Mouse (Mus musculus) neural tube, embryonic 13.5 days (tissue): ENCODE measurements around the gene Scarf1. TPM values are rescaled to one million over a fixed set of nuclear protein-coding genes. Genes with fewer than 3 reads are reported as not detected.

Experiments used
- ATAC-seq: fragments of 200-750 bp; cut with Nextera tagmentation; 2 replicates; pipeline ENCODE4 v1.8.0; 2017; ENCODE audit warnings: low read depth, mild to moderate bottlenecking, moderate TSS enrichment, moderate library complexity
- H3K27ac ChIP-seq: fragments of 300-500 bp; sonication (generic); replicated peaks from 2 replicates; pipeline ENCODE4 v1.5.1; 2015; ENCODE audit warnings: moderate library complexity, mild to moderate bottlenecking, inconsistent platforms
- H3K27me3 ChIP-seq: fragments of 300-500 bp; sonication (generic); 2 replicates; pipeline ENCODE4 v1.6.1; 2015; ENCODE audit warnings: mild to moderate bottlenecking, inconsistent platforms
- H3K36me3 ChIP-seq: fragments of 300-500 bp; sonication (generic); 2 replicates; pipeline ENCODE4 v1.6.1; 2015; ENCODE audit warnings: mild to moderate bottlenecking, inconsistent platforms
- H3K4me1 ChIP-seq: fragments of 300-500 bp; sonication (generic); replicated peaks from 2 replicates; pipeline ENCODE4 v1.6.1; 2015; ENCODE audit warnings: inconsistent platforms
- H3K4me2 ChIP-seq: fragments of 300-500 bp; sonication (generic); 2 replicates; pipeline ENCODE4 v1.6.1; 2015; ENCODE audit warnings: inconsistent platforms, mild to moderate bottlenecking, moderate library complexity
- H3K4me3 ChIP-seq: fragments of 300-500 bp; sonication (generic); 2 replicates; pipeline ENCODE4 v1.5.1; 2015; ENCODE audit warnings: mild to moderate bottlenecking, inconsistent platforms
- H3K9ac ChIP-seq: fragments of 300-500 bp; sonication (generic); 2 replicates; pipeline ENCODE4 v1.6.1; 2015; ENCODE audit warnings: moderate library complexity, mild to moderate bottlenecking, inconsistent platforms
- H3K9me3 ChIP-seq: fragments of 300-500 bp; sonication (generic); 2 replicates; pipeline ENCODE4 v1.6.1; 2016; ENCODE audit warnings: inconsistent platforms
- WGBS: fragments of 180-500 bp; shearing (Covaris S2); methylation state at CpG from one replicate; pipeline ENCODE4 v1.1.7; 2015; 5-methylcytosine and 5-hydroxymethylcytosine counted together
- polyA plus RNA-seq: library from polyadenylated mRNA; unstranded; fragments of >200 nt; fragmentation: Nextera tagmentation; extraction: Ambion mirVana; gene quantifications from 2 replicates; pipeline ENCODE4 v1.2.1, GENCODE M21; 2015

The Scarf1 gene
- polyA plus RNA-seq: 4.7 TPM in 2 replicates

- peaks cover 23% of the 10 kb centered on the region for H3K4me1 ChIP-seq
- no peak for ATAC-seq
- H3K4me3 ChIP-seq: peak within 1 kb of the TSS; percentile 0; the same call in 1 of the 2 replicates
- H3K27ac ChIP-seq: no peak within 1 kb of the TSS
- H3K9ac ChIP-seq: peak within 1 kb of the TSS; percentile 9; the same call in 1 of the 2 replicates
- peak within 1 kb of the TSS; percentile 24 for H3K4me2 ChIP-seq
- H3K27me3 ChIP-seq: no peaks in the 10 kb centered on the region
- 54% methylated on average over 8 of the region's 8 CpGs for WGBS
- no peaks in the 10 kb centered on the region for H3K9me3 ChIP-seq
- peaks cover 23% of the 10 kb centered on the region for H3K36me3 ChIP-seq
Observed at GRCm38 (mm10) chr11:75513336-75513735, at the start of gene Scarf1. Scarf1 (plus strand) TSS chr11:75513540.

GRCm38 (mm10) chr11:75463624-75464023 lies 49.7 kb upstream of the Scarf1 start:
- ATAC-seq: no peak
- Histone ChIP-seq H3K27me3 (no peaks in the 10 kb centered on the region), H3K9ac (no peak overlapping the region), H3K9me3 (no peaks in the 10 kb centered on the region), H3K4me2 (peak overlapping the region; percentile 98; the same call in 1 of the 2 replicates), H3K27ac (no peak overlapping the region), H3K36me3 (peaks cover 15% of the 10 kb centered on the region), H3K4me1 (peaks cover 46% of the 10 kb centered on the region), H3K4me3 (no peak overlapping the region)
- WGBS: 85% methylated on average over 4 of the region's 4 CpGs

- Histone ChIP-seq H3K36me3 (peaks cover 15% of the 10 kb centered on the region), H3K4me1 (peaks cover 44% of the 10 kb centered on the region), H3K9me3 (no peaks in the 10 kb centered on the region), H3K9ac (no peak overlapping the region), H3K27me3 (no peaks in the 10 kb centered on the region), H3K4me3 (no peak overlapping the region), H3K27ac (no peak overlapping the region), H3K4me2 (no peak overlapping the region)
- WGBS: 88% methylated on average over 6 of the region's 6 CpGs
- ATAC-seq: no peak
Observed at GRCm38 (mm10) chr11:75464417-75464816, 48.9 kb upstream of the Scarf1 start.

- Histone ChIP-seq H3K27me3 (no peaks in the 10 kb centered on the region), H3K27ac (no peak overlapping the region), H3K4me1 (peaks cover 38% of the 10 kb centered on the region), H3K4me3 (no peak overlapping the region), H3K9ac (no peak overlapping the region), H3K36me3 (peaks cover 15% of the 10 kb centered on the region), H3K9me3 (no peaks in the 10 kb centered on the region), H3K4me2 (no peak overlapping the region)
- no peak for ATAC-seq
- 82% methylated on average over 6 of the region's 6 CpGs for WGBS
Observed at GRCm38 (mm10) chr11:75465051-75465450, 48.3 kb upstream of the Scarf1 start.

- no peak overlapping the region for H3K4me3 ChIP-seq
- no peaks in the 10 kb centered on the region for H3K9me3 ChIP-seq
- H3K9ac ChIP-seq: no peak overlapping the region
- H3K27ac ChIP-seq: no peak overlapping the region
- peaks cover 28% of the 10 kb centered on the region for H3K4me1 ChIP-seq
- no peak for ATAC-seq
- H3K27me3 ChIP-seq: no peaks in the 10 kb centered on the region
- 98% methylated on average over 4 of the region's 4 CpGs for WGBS
- H3K36me3 ChIP-seq: peaks cover 15% of the 10 kb centered on the region
- no peak overlapping the region for H3K4me2 ChIP-seq
Observed at GRCm38 (mm10) chr11:75466731-75467505, 46.4 kb upstream of the Scarf1 start.

- H3K4me3 ChIP-seq: peak overlapping the region; percentile 33
- H3K4me1 ChIP-seq: peaks cover 20% of the 10 kb centered on the region
- H3K36me3 ChIP-seq: peaks cover 15% of the 10 kb centered on the region
- H3K27ac ChIP-seq: no peak overlapping the region
- 20% methylated on average over 19 of the region's 19 CpGs for WGBS
- H3K4me2 ChIP-seq: peak overlapping the region; percentile 59
- H3K27me3 ChIP-seq: no peaks in the 10 kb centered on the region
- H3K9me3 ChIP-seq: no peaks in the 10 kb centered on the region
- peak overlapping the region; percentile 63 for H3K9ac ChIP-seq
- ATAC-seq: peak; percentile 60; the same call in 1 of the 2 replicates
Observed at GRCm38 (mm10) chr11:75467512-75468215, 45.7 kb upstream of the Scarf1 start.

- Histone ChIP-seq H3K27ac (no peak overlapping the region), H3K4me2 (peak overlapping the region; percentile 59), H3K9ac (peak overlapping the region; percentile 63), H3K36me3 (peaks cover 15% of the 10 kb centered on the region), H3K9me3 (no peaks in the 10 kb centered on the region), H3K4me3 (peak overlapping the region; percentile 33), H3K27me3 (no peaks in the 10 kb centered on the region), H3K4me1 (peaks cover 13% of the 10 kb centered on the region)
- 65% methylated on average over 7 of the region's 7 CpGs for WGBS
- ATAC-seq: no peak
Observed at GRCm38 (mm10) chr11:75468410-75468809, 44.9 kb upstream of the Scarf1 start.

- ATAC-seq: no peak
- Histone ChIP-seq H3K27me3 (no peaks in the 10 kb centered on the region), H3K9me3 (no peaks in the 10 kb centered on the region), H3K4me1 (peaks cover 10% of the 10 kb centered on the region), H3K4me3 (no peak overlapping the region), H3K36me3 (peaks cover 15% of the 10 kb centered on the region), H3K9ac (no peak overlapping the region), H3K27ac (no peak overlapping the region), H3K4me2 (no peak overlapping the region)
- 88% methylated on average over 4 of the region's 4 CpGs for WGBS
Observed at GRCm38 (mm10) chr11:75469261-75469660, 44.1 kb upstream of the Scarf1 start.

- ATAC-seq: no peak
- peaks cover 7% of the 10 kb centered on the region for H3K36me3 ChIP-seq
- H3K4me1 ChIP-seq: peaks cover 10% of the 10 kb centered on the region
- H3K4me2 ChIP-seq: no peak overlapping the region
- H3K27me3 ChIP-seq: no peaks in the 10 kb centered on the region
- H3K9ac ChIP-seq: no peak overlapping the region
- 90% methylated on average over 3 of the region's 3 CpGs for WGBS
- H3K27ac ChIP-seq: no peak overlapping the region
- H3K4me3 ChIP-seq: no peak overlapping the region
- H3K9me3 ChIP-seq: no peaks in the 10 kb centered on the region
Observed at GRCm38 (mm10) chr11:75470675-75471074, 42.7 kb upstream of the Scarf1 start.

GRCm38 (mm10) chr11:75472469-75473081 lies 40.8 kb upstream of the Scarf1 start:
- Histone ChIP-seq H3K27me3 (no peaks in the 10 kb centered on the region; the same call in 1 of the 2 replicates), H3K4me3 (no peak overlapping the region), H3K9me3 (no peaks in the 10 kb centered on the region), H3K4me2 (no peak overlapping the region), H3K27ac (no peak overlapping the region), H3K4me1 (peaks cover 8% of the 10 kb centered on the region), H3K36me3 (no peaks in the 10 kb centered on the region), H3K9ac (no peak overlapping the region)
- ATAC-seq: no peak
- 90% methylated on average over 11 of the region's 11 CpGs for WGBS

- Histone ChIP-seq H3K4me1 (0 out of 2 replicates have a peak, but pooled peaks cover under 1% of the 10 kb centered on the region), H3K27ac (no peak overlapping the region), H3K36me3 (no peaks in the 10 kb centered on the region), H3K9ac (no peak overlapping the region), H3K27me3 (no peaks in the 10 kb centered on the region; the same call in 1 of the 2 replicates), H3K4me3 (no peak overlapping the region), H3K9me3 (no peaks in the 10 kb centered on the region), H3K4me2 (no peak overlapping the region)
- ATAC-seq: no peak
- WGBS: 74% methylated on average over 7 of the region's 7 CpGs
Observed at GRCm38 (mm10) chr11:75473376-75473775, 40.0 kb upstream of the Scarf1 start.

- Histone ChIP-seq H3K27me3 (peaks cover 5% of the 10 kb centered on the region; the same call in 1 of the 2 replicates), H3K9ac (no peak overlapping the region), H3K4me1 (peaks cover 18% of the 10 kb centered on the region), H3K27ac (peak overlapping the region; percentile 46; the same call in 1 of the 2 replicates), H3K9me3 (no peaks in the 10 kb centered on the region), H3K36me3 (peaks cover 29% of the 10 kb centered on the region), H3K4me3 (peak overlapping the region; percentile 92; the same call in 1 of the 2 replicates), H3K4me2 (peak overlapping the region; percentile 41)
- 24% methylated on average over 3 of the region's 3 CpGs for WGBS
- ATAC-seq: peak; percentile 19; the same call in 1 of the 2 replicates
Observed at GRCm38 (mm10) chr11:75486192-75486591, 27.1 kb upstream of the Scarf1 start.
